Mouse (Mus musculus) fibroblast of lung, adult 2 months (primary cell): ENCODE data around the gene Cops2.

Experiments
- DNase-seq: peaks from one replicate; pipeline ENCODE4 v3.0.0-alpha.2; 2011; ENCODE audit warnings: low read depth

Cops2 gene

DNA sequence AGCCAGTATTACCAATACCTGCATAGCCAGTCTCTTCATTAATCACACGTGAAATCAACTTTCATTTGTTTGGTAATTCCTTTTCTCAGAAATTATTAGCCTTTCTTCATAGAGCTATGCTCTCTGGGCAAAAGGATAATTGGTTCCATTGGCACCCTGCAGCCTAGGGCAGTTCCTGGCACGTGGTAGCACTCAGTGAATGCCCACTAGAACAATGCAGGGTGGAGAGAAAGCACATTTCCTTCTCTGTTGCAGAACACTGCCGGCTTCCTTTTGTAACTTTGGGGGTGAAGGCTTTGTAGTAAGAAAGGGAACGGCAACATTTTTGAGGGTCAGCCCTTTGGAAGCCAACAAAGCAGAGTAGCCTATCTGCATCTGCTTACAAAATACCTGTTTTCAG is 32.7 kb downstream of the Cops2 start:
- no peak for DNase-seq

GRCm38 (mm10) chr2:125820397-125820796 is 38.5 kb downstream of the Cops2 start:
- DNase-seq: no peak

DNA sequence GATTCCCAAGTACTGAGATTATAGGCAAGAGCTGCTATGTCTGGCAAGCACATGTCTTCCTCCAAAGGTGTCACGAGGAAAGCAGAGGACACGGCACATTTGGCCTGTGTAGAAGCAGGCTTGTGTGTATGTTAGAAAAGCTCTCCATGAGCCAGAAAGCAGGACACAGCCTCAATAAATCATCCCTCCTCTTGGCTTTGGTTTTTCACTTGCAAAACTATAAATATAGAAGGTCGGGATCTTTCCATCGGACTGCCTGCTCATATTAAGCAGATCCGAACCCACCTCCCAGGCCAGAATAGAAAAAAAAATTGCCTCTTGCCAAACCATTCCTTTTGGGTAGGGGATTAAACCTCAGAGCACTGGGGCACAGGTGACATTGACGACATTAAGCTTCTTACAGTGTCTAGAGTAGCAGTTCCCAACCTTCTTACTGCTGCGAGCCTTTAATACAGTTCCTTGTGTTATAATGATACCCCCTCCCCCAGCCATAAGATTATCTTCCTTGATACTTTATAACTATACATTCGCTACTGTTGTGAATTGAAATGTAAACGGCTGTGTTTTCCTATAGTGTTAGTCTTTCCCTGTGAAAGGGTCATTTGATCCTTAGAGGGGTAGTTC is 44.9 kb downstream of the Cops2 start:
- no peak for DNase-seq

GRCm38 (mm10) chr2:125811332-125811731 is 47.6 kb downstream of the Cops2 start:
- DNase-seq: no peak

DNA sequence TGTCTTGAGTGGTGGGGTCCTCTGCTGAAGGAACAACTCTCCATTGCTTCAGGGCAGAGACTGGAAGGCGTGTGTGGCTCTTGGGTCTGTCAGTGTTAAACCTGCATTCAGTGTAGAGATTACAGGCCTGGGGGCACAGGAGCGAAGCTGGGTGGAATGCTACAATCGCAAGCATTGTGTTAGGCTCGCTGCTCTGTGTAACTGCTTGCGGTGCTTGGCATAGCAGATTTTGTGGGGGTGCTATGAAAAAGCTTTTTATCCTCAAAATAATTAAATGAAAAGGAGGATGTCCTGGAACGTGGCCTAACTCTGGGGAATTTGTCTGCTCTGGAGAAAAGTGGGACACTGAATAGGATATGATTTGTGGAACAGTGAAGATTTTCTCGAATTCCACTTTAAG is 49.4 kb downstream of the Cops2 start:
- no peak for DNase-seq

DNA sequence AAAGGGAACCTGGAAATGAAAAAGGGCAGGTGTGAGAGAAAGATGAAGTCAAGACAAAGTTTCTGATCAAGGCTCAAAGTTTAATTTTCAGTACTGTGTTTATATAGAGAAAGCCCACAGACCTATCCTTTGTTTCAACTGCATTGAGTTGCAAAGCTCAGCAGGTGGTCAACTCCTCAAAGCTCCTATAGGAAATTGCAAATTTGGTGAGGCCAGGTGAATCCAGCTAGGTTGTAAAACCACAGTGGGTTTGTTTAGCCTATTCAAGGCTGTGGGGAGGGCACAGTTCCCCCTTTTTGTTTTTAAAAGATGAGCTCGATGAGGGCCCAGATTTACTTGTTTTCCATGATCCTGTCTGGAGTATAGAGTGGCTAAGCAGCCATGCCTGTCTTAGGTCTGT is 53.1 kb downstream of the Cops2 start:
- DNase-seq: no peak

DNA sequence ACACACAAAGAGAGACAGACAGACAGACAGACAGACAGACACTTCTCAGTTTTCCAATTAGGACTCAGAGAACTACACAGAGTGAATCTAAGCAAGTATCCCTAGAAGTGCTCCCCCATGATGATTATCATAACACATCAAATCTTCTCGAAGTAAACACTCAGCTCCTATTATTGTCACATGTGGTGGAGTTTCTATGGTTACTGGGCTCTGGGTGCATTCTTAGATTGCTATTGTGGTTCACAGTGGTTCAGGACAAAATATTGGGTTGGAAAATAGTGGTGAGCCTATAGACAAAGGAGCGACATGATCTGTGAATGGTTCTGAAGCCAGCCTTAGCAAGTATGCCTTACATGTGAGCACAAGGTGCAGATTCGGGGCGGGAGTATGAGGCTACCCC is 57.0 kb downstream of the Cops2 start:
- DNase-seq: no peak

- DNase-seq: no peak
Observed at GRCm38 (mm10) chr2:125801038-125801437, 57.9 kb downstream of the Cops2 start.

DNA sequence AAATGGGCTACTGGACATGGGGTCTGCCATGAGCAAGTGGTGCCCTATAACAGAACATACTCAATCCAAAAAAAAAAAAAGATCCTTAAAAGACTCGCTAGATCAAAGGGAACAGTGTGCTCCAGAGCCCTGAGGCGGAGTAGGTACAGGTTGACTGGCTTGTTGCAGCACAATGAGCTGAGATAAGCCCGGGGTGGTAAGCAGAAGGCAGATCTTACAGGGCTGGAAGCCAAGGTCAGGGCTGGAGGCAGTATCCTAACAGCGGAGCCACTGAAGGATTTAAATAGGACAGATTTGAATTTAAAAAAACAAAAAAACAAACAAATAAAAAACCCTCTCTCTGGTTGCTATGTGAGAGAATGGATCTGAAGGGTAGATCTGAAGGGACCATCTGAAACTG is 58.5 kb downstream of the Cops2 start:
- no peak for DNase-seq

DNA sequence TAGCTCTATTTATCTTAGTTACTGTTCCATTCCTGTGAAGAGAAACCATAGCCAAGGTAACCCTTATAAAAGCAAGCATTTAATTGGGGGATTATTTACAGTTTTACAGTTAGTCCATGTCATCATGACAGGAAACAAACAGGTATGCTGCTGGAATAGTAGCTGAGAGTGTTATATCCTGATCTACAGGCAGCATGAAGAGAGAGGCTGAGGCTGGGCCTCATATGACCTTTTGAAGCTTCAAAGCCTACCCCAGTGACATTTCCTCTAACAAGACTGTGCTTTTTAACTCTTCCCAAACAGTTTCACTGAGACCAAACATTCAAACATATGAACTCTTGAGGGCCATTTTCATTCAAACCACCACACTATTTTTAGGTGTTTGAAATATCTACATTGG is 61.1 kb downstream of the Cops2 start:
- DNase-seq: no peak

DNA sequence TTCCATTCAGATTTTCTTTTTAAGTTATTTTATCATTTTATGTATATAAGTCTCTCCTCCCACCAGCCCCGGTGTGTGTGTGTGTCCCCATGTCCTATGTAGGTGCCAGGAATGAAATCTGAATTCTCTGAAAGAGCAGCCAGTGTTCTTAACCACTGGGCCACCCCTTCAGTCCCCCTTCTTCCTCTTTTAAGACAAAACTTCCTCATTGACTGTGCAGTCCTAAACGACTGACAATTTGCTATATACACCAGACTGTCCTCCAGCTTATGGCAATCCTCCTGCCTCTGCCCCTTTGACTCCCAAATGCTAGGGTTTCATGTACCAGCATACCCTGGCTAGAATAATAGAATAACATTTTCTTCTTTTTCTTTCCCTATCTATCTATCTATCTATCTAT is 63.8 kb downstream of the Cops2 start:
- no peak for DNase-seq

DNA sequence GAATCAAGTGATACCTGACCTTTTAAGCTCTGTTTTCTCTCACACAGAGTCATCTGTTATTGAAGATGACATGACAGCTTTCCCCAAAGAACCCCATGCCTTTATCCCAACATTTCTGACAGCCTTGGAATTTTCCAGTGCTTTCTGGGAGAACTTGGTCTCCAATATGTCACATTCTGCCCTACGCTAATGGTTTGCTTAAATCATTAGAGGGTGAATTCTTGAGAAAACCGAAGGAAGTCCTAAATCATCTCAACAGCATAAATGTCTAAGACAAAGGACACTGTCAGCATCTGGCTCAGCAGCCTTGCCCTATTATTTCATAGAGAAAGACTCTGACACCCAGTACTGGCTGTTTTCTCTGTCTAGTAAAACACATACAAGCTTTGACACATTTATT is 64.8 kb downstream of the Cops2 start:
- DNase-seq: no peak

GRCm38 (mm10) chr2:125792879-125793261 is 66.1 kb downstream of the Cops2 start:
- no peak for DNase-seq

DNA sequence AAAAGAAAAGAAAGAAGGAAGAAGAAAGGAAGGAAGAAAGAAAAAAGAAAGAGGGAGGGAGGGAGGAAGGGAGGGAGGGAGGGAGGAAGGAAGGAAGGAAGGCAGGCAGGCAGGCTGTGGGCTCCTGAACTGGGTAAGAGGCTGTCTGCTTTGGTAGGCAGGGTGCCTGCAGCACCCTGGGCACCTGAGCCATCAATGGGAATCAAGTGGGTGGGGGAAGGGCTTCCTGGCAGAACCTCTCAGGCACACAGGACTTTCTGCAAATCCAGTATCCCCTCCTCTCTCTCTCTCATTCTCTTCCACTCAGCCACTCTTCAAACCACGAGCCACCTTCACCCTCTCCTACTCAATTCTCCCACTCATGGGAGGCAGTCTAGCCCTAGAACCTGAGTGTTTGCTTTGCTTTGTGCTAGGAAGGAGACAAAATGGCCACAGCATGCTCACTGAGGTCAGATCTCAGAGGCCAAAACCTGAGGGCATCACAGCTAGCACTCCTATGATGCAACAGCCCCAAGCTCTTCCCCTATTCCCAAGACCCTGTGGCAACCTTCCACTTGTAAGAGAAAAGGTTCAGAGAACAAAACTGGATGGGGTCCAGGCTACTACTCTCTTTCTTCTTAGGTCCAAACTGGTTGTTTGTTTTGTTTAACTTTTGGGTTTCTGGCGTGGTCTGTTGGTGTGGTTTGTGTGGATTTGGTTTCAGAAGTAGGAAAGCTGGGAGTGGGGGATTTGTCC is 66.6 kb downstream of the Cops2 start:
- DNase-seq: no peak

GRCm38 (mm10) chr2:125791485-125791885 is 67.5 kb downstream of the Cops2 start:
- no peak for DNase-seq

DNA sequence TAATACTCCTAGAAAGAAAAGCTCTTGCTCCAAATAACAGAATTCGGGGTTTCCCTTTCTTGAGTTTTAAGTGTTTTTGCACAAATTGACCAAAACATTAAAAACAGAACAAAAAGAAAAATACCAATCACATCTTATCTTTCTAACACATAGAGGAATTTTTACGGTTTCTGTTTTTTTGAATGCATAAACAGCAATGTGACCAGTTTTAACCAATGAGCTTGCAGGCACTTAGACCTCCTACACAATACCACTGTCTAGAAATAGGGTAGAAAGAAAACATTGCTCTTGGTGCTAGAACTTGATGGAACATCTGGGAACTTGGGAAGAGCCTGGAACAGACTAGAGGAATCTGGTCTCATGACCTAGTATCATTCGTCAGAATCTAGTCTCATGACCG is 68.7 kb downstream of the Cops2 start:
- no peak for DNase-seq

- DNase-seq: no peak
Observed at GRCm38 (mm10) chr2:125789265-125789664, 69.7 kb downstream of the Cops2 start.

GRCm38 (mm10) chr2:125788785-125789184 is 70.2 kb downstream of the Cops2 start:
- DNase-seq: no peak

DNA sequence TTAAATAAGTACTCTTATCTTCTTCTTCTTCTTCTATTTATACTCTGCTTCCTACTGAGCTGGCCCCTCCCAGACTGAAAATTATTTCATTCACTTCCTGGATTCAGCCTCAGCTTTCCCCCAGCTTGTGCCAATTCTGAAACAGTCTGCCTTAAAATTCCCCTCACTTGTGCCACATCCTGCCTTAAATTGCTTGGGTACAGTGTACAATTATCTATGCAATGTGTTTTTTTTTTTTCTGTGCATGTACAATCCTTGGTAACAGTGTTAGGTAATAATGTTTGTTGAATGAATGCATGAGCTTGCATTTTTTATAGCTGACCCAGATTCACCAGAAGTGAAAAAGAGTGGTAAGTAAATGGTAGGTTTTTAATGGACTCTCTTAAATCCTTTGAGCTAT is 70.6 kb downstream of the Cops2 start:
- DNase-seq: no peak

DNA sequence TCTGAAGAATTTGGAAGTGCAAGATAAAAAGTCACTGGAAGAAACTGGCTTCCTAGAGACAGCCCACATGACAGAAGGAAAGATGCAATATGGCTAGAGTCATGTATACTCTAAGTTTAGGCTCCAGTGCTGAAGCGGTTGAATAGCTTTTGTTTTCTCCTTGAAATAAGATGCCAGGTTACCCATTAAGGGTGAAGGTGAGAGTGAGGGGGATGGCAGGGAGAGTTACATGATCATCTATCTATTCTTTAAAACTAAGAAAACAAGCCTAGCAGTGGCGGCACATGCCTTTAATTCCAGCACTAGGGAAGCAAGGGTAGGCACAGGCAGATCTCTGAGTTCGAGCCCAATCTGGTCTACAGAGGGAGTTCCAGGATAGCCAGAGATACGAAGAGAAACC is 73.9 kb downstream of the Cops2 start:
- DNase-seq: no peak

- no peak for DNase-seq
Observed at GRCm38 (mm10) chr2:125784392-125784791, 74.5 kb downstream of the Cops2 start.

DNA sequence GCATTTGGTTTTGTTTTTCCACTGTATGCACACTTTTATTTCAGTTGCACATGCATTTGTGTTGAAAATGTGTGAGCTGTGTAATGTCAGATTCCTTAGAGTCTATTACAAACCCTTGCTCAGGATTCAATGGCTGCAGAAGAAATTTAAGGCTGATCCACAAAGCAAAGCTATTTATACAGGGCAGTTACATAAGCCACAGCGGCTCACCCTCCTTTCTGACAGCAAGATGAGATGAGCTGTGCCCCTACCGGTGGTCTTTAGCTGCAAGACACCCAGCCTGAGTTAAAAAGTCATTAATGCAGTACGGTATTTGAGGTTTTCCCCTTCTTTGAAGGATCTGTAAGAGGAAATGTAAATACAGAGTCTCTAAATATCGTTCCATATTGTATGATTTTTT is 75.1 kb downstream of the Cops2 start:
- DNase-seq: no peak

DNA sequence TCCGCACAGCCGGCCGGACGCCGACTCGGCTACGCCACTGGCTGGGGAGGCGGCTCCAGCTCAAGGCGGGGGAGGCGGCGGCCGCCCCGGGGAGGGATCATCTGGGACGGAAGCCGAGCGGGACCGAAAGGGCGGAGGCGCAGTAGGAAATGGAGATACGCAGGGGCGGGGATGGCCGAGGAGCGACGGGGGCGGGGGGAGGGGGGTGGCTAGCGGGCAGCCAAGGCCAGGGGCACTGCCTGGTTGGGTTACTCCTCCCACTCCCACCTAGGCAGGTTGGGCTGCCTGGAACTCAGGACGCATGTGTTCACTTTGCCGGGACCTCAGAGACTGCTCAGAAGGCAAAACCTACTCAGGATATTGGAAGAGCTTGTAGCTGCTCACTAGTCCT is 76.2 kb downstream of the Cops2 start, which contains the start of gene Secisbp2l:
Secisbp2l (minus strand) TSS at position 152 of the 391 bp plus-strand sequence.
- DNase-seq: peak; percentile 59
